ENCODE assay signal across 16 mouse cellular contexts in genomic region chr2:7578196-7578595, GRCm38 (mm10).
"Had no signal": no experiment of that assay in that cellular context is flagged by ENCODE, and none has a peak within 500 bp of the region (broad histone marks: within the 10 kb centered on the region; RNA-seq: fewer than 3 reads in every experiment).

No protein-coding gene starts in this region.

- H3K4me2 ChIP-seq: kidney, embryonic 15.5 days; limb, embryonic 15.5 days; liver, embryonic 12.5 days; lung, embryonic 14.5 days; neural tube, embryonic 15.5 days had no signal

- H3K9me3 ChIP-seq: kidney, embryonic 15.5 days; limb, embryonic 15.5 days; liver, embryonic 12.5 days; midbrain, embryonic 10.5 days; neural tube, embryonic 15.5 days had no signal

- H3K4me3 ChIP-seq: kidney, embryonic 15.5 days; limb, embryonic 15.5 days; liver, embryonic 12.5 days; midbrain, embryonic 10.5 days; myocyte; neural tube, embryonic 15.5 days had no signal

- DNase-seq: kidney, adult 2 months; kidney, postnatal 14 days; lung, embryonic 14.5 days; lung, postnatal 10 days; lung, postnatal 4 days; midbrain, embryonic 14.5 days; right cerebral cortex, postnatal 4 days; spleen, adult 18-20 months; thymus, adult 2 months; thymus, postnatal 25 days had no signal

- H3K36me3 ChIP-seq: kidney, embryonic 15.5 days; limb, embryonic 15.5 days; liver, embryonic 12.5 days; midbrain, embryonic 10.5 days; neural tube, embryonic 15.5 days had no signal

- H3K27me3 ChIP-seq: kidney, embryonic 15.5 days; limb, embryonic 15.5 days; liver, embryonic 12.5 days; neural tube, embryonic 15.5 days had no signal

- H3K4me1 ChIP-seq: kidney, embryonic 15.5 days; limb, embryonic 15.5 days; liver, embryonic 12.5 days; midbrain, embryonic 10.5 days; neural tube, embryonic 15.5 days had no signal

- H3K27ac ChIP-seq: kidney, embryonic 15.5 days; limb, embryonic 15.5 days; liver, embryonic 12.5 days; midbrain, embryonic 10.5 days; neural tube, embryonic 15.5 days had no signal

- ATAC-seq: liver, embryonic 12.5 days had no signal

- H3K9ac ChIP-seq: kidney, embryonic 15.5 days; limb, embryonic 15.5 days; liver, embryonic 12.5 days; lung, embryonic 14.5 days; neural tube, embryonic 15.5 days had no signal
